Mouse (Mus musculus) gastrocnemius, adult 18-20 months (tissue): ENCODE measurements around the gene Sertad1. TPM values are rescaled to one million over a fixed set of nuclear protein-coding genes. Genes with fewer than 3 reads are reported as not detected.

ENCODE experiments used
- total RNA-seq, 2 experiments: library from RNA; stranded (reverse); gene quantifications; 2 replicates each; pipeline ENCODE4 v1.2.3; 2021

Sertad1 gene
- total RNA-seq, 2 experiments from 2014 or later, result 6.9 to 8.4 TPM

Other genes with a start within 250 kb of the Sertad1 start
- 1 to 10 TPM; 2.2 to 2.8 TPM for gene Numbl, start 228.5 kb upstream of the Sertad1 start, total RNA-seq
- gene Ltbp4, start 149.2 kb upstream of the Sertad1 start, total RNA-seq, result 10 to 100 TPM; 55.8 to 66.9 TPM
- 1 to 10 TPM; 2.2 to 3.0 TPM for gene Shkbp1, start 130.9 kb upstream of the Sertad1 start, total RNA-seq
- under 1 TPM in 1 of 2 experiments, not detected in 1; 0.57 TPM for gene Gm20479, start 129.5 kb upstream of the Sertad1 start, total RNA-seq
- gene Sptbn4, start 39.2 kb upstream of the Sertad1 start, total RNA-seq, result not detected
- 10 to 100 TPM; 12.5 to 12.7 TPM for gene Blvrb, start 38.9 kb upstream of the Sertad1 start, total RNA-seq
- gene Sertad3, start 13.1 kb upstream of the Sertad1 start, total RNA-seq, result 1 to 10 TPM; 3.0 to 4.0 TPM
- 1 to 10 TPM; 5.2 to 6.6 TPM for gene Prx, start 12.4 kb downstream of the Sertad1 start, total RNA-seq
- not detected for gene Hipk4, start 36.4 kb downstream of the Sertad1 start, total RNA-seq
- gene Pld3, start 66.3 kb downstream of the Sertad1 start, total RNA-seq, result 10 to 100 TPM; 15.1 to 16.1 TPM
- 100 to 1,000 TPM; 103 to 116 TPM for gene 2310022A10Rik, start 66.3 kb downstream of the Sertad1 start, total RNA-seq
- gene Akt2, start 104.6 kb downstream of the Sertad1 start, total RNA-seq, result 100 to 1,000 TPM; 171 to 178 TPM
- gene Ttc9b, start 167.0 kb downstream of the Sertad1 start, total RNA-seq, result not detected
- 10 to 100 TPM; 36.3 to 38.4 TPM for gene Map3k10, start 187.7 kb downstream of the Sertad1 start, total RNA-seq
- gene Zfp607b, start 202.4 kb downstream of the Sertad1 start, total RNA-seq, result under 1 TPM; 0.37 to 0.64 TPM
- gene Zfp60, start 244.5 kb downstream of the Sertad1 start, total RNA-seq, result 1 to 10 TPM; 5.1 to 6.9 TPM